Mouse (Mus musculus) erythroblast, adult 5-6 weeks (primary cell): Measurements from ENCODE around the gene Nfatc4. TPM values are rescaled to one million over a fixed set of nuclear protein-coding genes. Genes with fewer than 3 reads are reported as not detected.

Experiments
- ATAC-seq: replicated peaks from 2 replicates; pipeline ENCODE4 v1.8.0; 2016; ENCODE audit warnings: moderate number of reproducible peaks, mild to moderate bottlenecking, moderate TSS enrichment, inconsistent platforms; ENCODE audit not compliant: poor library complexity, low FRiP score, severe bottlenecking
- total RNA-seq, 2 experiments: library from RNA; stranded (forward) in 1 of 2; stranded (reverse) in 1 of 2; fragments of 150-400 nt in 1 of 2; fragments of 200-764, 138-1000 nt in 1 of 2; gene quantifications; 2 replicates each; pipeline versions ENCODE4 v1.2.3 to v1.2.4; 2015 to 2017; ENCODE audit warnings: low replicate concordance in 2 of 2

Gene Nfatc4
- total RNA-seq, 2 experiments from 2014 or later, result not detected

DNA sequence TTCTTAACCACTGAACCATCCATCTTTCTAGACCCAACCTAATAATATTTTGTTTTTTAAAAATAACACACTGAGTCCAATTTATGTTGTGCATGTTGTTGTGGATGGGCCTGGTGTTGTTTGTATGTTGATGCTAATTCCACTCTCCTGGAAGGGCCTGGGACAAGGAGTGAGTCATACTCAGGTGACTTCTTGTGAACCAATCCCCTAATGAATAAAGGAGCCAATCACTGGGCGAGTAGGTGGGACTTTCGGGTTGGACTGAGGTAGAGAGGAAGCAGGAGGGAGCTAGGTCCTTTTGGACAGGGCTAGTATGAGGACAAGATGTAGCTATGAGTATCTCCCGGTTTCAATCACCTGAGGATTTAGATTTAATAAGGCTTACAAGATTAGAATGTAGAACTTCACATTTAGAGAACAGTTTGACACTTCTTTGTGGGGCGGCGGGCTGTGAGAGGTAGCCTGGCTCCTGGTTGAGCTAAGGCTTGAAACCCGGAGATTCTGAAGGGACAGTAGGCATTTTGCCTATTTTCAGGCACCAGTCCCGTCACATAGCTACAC, 3.0 kb upstream of the Nfatc4 start:
- ATAC-seq, result no peak

- ATAC-seq, result no peak
Observed at GRCm38 (mm10) chr14:55820576-55820975, 2.4 kb upstream of the Nfatc4 start.

- ATAC-seq, result peak; percentile 56; the same call in 1 of the 2 replicates
Observed at GRCm38 (mm10) chr14:55822435-55822990, 431 bp upstream of the Nfatc4 start.

DNA sequence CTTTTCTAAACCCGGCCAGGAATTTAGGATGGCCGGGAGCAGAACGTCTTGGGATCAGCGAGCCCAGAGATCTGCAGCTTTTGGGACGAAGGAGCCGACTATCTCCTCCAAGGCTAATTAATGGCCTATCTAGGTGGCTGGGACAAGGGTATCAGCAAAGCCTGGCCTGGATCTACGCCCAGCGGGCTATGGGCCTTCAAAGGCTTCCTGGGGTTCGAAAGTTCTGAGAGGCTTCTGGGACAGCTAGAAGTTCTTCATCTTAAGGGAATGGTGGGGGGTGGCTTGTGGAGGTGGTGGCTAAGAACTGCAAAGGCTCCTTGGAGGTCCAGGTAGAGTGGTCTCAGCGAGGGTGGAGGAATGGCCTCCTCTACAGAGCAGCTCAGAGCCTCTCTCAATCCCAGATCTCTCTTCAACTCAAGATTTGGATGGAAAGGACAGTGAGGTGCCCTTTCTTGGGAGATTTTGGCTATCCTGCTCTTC, 1.1 kb downstream of the Nfatc4 start:
- ATAC-seq, result no peak

GRCm38 (mm10) chr14:55824481-55825215, 1.7 kb downstream of the Nfatc4 start:
- ATAC-seq, result no peak

- ATAC-seq, result no peak
Observed at GRCm38 (mm10) chr14:55825216-55826051, 2.5 kb downstream of the Nfatc4 start.

DNA sequence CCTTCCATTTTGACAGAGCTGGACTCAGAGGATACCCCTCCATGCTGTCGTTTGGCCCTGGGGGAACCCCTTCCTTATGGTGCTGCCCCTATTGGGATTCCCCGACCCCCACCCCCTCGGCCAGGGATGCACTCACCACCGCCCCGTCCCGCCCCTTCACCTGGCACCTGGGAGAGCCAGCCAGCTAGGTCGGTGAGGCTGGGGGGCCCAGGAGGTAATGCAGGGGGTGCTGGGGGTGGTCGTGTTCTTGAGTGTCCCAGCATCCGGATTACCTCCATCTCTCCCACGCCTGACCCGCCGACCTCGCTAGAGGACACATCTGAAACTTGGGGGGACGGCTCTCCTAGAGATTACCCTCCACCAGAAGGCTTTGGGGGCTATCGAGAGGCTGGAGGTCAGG, 3.2 kb downstream of the Nfatc4 start:
- no peak for ATAC-seq

GRCm38 (mm10) chr14:55826551-55827340, 3.8 kb downstream of the Nfatc4 start:
- ATAC-seq, result no peak

- no peak for ATAC-seq
Observed at GRCm38 (mm10) chr14:55828716-55829263, 5.8 kb downstream of the Nfatc4 start.

DNA sequence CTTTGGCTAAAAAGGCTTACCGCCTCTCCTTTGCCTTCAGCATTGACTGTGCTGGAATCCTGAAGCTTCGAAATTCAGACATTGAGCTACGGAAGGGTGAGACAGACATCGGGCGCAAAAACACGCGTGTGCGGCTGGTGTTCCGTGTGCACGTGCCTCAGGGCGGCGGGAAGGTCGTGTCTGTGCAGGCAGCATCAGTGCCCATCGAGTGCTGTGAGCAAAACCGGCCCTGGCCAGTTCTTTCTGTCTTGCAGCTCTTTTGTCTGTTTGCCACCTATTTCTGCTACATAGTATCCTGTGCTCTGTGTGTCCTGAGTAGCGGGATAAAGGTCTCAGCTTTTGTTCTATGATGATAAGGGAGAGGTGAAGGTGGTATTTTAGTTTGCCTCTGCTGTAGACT, 6.9 kb downstream of the Nfatc4 start:
- no peak for ATAC-seq

- ATAC-seq, result no peak
Observed at GRCm38 (mm10) chr14:55830331-55830730, 7.4 kb downstream of the Nfatc4 start.

- ATAC-seq, result no peak
Observed at GRCm38 (mm10) chr14:55833126-55833525, 10.2 kb downstream of the Nfatc4 start.

GRCm38 (mm10) chr14:55834808-55835533, 12.0 kb downstream of the Nfatc4 start:
- no peak for ATAC-seq

DNA sequence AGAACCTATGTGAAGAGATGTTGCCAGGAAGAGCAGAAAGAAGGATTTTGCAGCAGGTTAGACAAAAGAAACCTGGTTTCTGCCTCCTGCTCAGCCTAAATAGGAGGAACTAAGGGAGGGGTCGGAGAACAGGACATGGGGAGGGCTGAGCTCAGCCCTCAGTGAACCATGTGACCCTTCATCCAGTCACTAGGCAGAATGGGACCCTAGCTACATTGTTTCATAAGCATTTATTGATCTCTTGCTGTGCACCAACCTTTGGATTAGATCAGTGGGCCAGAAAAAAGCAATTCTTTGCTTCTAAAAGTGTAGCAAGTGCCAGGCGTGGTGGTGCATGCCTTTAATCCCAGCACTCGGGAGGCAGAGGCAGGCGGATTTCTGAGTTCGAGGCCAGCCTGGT, 15.4 kb downstream of the Nfatc4 start:
- ATAC-seq, result no peak

DNA sequence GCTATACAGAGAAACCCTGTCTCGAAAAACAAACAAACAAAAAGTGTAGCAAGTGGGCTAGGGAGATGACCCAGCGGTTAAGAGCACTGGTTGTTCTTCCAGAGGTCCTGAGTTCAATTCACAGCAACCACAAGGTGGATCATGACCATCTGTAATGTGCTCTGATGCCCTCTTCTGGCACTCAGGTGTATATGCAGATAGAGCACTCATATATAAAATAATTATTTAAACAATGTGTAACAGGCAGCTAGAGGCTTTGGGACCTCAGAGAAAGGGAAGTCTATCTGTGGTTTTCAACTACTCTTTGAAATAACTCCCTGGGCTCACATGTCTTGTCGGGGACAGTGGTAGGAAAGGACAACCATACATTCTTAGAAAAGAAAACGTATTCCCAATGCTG, 15.8 kb downstream of the Nfatc4 start:
- no peak for ATAC-seq

DNA sequence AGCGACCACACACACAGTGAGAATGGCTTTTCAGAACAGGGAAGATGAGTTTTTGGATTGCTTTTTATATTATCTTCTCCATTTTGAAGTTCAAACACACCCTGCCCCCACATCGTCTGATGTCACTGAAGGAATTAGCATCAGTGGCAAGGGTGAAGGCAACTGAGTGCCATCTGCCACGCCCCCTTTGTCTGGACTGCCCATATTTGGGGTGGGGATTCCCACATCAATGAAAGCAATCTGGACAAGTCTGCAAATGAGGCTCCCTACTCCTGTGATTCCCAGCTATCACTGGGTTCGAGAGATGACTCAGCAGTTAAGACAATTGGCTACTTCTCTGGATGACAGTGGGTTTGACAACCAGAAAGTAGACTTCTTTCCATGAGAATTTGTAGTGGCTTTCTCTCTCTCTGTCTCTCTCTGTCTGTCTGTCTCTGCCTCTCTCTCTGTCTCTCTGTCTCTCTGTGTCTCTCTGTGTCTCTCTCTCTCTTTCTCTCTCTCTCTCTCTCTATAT, 18.0 kb downstream of the Nfatc4 start:
- ATAC-seq, result no peak

GRCm38 (mm10) chr14:55842794-55843193, 19.9 kb downstream of the Nfatc4 start:
- no peak for ATAC-seq

DNA sequence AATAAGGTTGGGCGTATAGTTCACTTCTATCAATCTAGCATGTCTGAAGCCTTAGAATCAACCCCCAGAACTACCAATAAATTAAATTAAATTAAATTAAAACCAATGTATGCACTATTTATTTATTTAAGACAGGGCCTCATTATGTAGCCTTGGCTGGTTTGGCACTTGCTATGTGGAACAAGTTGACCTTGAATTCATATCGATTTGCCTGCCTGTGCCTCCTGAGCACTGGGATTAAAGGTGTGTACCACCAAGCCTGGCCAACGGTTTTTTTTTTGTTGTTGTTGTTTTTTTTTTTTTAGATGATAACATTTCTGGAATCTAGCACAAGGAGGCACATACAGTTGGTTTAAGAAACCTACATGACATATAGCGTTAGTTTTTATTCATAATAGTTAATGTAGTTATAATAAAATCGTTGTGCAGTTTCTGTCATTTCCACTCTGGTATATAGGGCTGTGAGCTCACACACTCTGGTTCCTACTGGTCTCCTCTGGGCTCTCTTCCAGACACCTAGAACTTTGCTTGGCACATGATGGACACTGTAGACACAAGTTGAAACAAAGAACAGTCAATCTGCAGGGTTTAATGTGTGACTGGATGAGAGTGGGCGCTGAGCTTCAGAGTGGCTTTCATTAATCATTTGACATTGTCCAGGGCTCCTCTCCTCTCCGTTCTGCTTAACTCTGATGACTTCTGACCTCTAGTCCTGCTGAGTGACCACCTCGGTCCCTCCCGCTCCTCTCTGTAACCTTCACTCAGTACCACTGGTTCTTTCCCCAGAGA, 22.8 kb downstream of the Nfatc4 start:
- no peak for ATAC-seq
